Mouse (Mus musculus) C2C12 (cell line): ENCODE data around the gene Mea1. TPM values are rescaled to one million over a fixed set of nuclear protein-coding genes. Genes with fewer than 3 reads are reported as not detected.

Experiments
- H3K27me3 ChIP-seq: one replicate; pipeline ENCODE4 v1.6.1; 2011; ENCODE audit not compliant: control insufficient read depth, insufficient read depth, insufficient read length
- H3K36me3 ChIP-seq: one replicate; pipeline ENCODE4 v1.6.1; 2011; ENCODE audit not compliant: control insufficient read depth, insufficient read depth
- H3K4me3 ChIP-seq: one replicate; pipeline ENCODE4 v1.5.1; 2011; ENCODE audit warnings: mild to moderate bottlenecking, control low read depth; ENCODE audit not compliant: poor library complexity, insufficient read depth, severe bottlenecking
- H3K79me2 ChIP-seq: one replicate; pipeline ENCODE4 v1.6.1; 2011; ENCODE audit not compliant: control insufficient read depth, insufficient read depth
- H3K79me3 ChIP-seq: one replicate; pipeline ENCODE4 v1.6.1; 2011; ENCODE audit warnings: low read depth, control low read depth
- H3ac ChIP-seq: one replicate; pipeline ENCODE3; 2011; ENCODE audit warnings: low read depth; ENCODE audit not compliant: control insufficient read depth, insufficient read length
- CEBPB ChIP-seq: IDR thresholded peaks from one replicate; pipeline ENCODE4 v1.6.1; 2011; ENCODE audit warnings: low read depth, mild to moderate bottlenecking, control low read depth, moderate library complexity
- CTCF ChIP-seq: IDR thresholded peaks from one replicate; pipeline ENCODE4 v1.5.1; 2011; ENCODE audit not compliant: control insufficient read depth, insufficient read depth, insufficient read length
- FOSL1 ChIP-seq: IDR thresholded peaks from one replicate; pipeline ENCODE4 v1.8.0; 2011; ENCODE audit warnings: mild to moderate bottlenecking, low read length; ENCODE audit not compliant: poor library complexity, insufficient read depth, severe bottlenecking
- MAX ChIP-seq: IDR thresholded peaks from one replicate; pipeline ENCODE4 v1.6.1; 2011; ENCODE audit warnings: mild to moderate bottlenecking, control low read depth
- MYOD1 ChIP-seq: IDR thresholded peaks from one replicate; pipeline ENCODE4 v1.6.1; 2011; ENCODE audit warnings: low read depth; ENCODE audit not compliant: control insufficient read depth, insufficient read length
- MYOG ChIP-seq: IDR thresholded peaks from one replicate; pipeline ENCODE4 v1.6.1; 2011; ENCODE audit not compliant: control insufficient read depth, insufficient read length; ENCODE audit errors: extremely low read depth
- USF1 ChIP-seq: IDR thresholded peaks from one replicate; pipeline ENCODE4 v1.6.1; 2011; ENCODE audit warnings: low read depth, mild to moderate bottlenecking, control low read depth, moderate library complexity
- polyA plus RNA-seq: library from polyadenylated mRNA; unstranded; fragments of >200 nt; fragmentation: generic; extraction: Trizol; gene quantifications from one replicate; pipeline ENCODE4 v1.2.1, GENCODE M21; 2012; ENCODE audit warnings: missing spikeins

Mea1 gene
- polyA plus RNA-seq, 1 experiment = 141 TPM

GRCm38 (mm10) chr17:46721077-46721476 is 42.5 kb downstream of the Mea1 start:
- Histone ChIP-seq H3K79me3 (no peaks in the 10 kb centered on the region), H3K79me2 (no peaks in the 10 kb centered on the region), H3K36me3 (no peaks in the 10 kb centered on the region), H3ac (no peak overlapping the region), H3K4me3 (no peak overlapping the region), H3K27me3 (no peaks in the 10 kb centered on the region)
- no peak for TF ChIP-seq MAX
- TF ChIP-seq MYOG = no peak
- TF ChIP-seq FOSL1 = no peak
- TF ChIP-seq MYOD1 = no peak
- no peak for TF ChIP-seq CTCF
- no peak for TF ChIP-seq CEBPB
- TF ChIP-seq USF1 = no peak

- TF ChIP-seq MYOG (no peak), MAX (no peak), USF1 (no peak), MYOD1 (no peak)
- H3K79me3 ChIP-seq = no peaks in the 10 kb centered on the region
- H3ac ChIP-seq = no peak overlapping the region
- no peaks in the 10 kb centered on the region for H3K36me3 ChIP-seq
- no peaks in the 10 kb centered on the region for H3K79me2 ChIP-seq
- H3K4me3 ChIP-seq = no peak overlapping the region
- H3K27me3 ChIP-seq = no peaks in the 10 kb centered on the region
Observed at GRCm38 (mm10) chr17:46724477-46725084, 46.0 kb downstream of the Mea1 start.

- Histone ChIP-seq H3K79me3 (no peaks in the 10 kb centered on the region), H3K27me3 (no peaks in the 10 kb centered on the region), H3K79me2 (no peaks in the 10 kb centered on the region), H3K4me3 (no peak overlapping the region), H3ac (no peak overlapping the region), H3K36me3 (no peaks in the 10 kb centered on the region)
- TF ChIP-seq CTCF = peak; percentile 21
- TF ChIP-seq MYOG = no peak
- no peak for TF ChIP-seq MAX
- TF ChIP-seq CEBPB = no peak
- no peak for TF ChIP-seq MYOD1
- TF ChIP-seq USF1 = no peak
Observed at GRCm38 (mm10) chr17:46725273-46725672, 46.7 kb downstream of the Mea1 start.

DNA sequence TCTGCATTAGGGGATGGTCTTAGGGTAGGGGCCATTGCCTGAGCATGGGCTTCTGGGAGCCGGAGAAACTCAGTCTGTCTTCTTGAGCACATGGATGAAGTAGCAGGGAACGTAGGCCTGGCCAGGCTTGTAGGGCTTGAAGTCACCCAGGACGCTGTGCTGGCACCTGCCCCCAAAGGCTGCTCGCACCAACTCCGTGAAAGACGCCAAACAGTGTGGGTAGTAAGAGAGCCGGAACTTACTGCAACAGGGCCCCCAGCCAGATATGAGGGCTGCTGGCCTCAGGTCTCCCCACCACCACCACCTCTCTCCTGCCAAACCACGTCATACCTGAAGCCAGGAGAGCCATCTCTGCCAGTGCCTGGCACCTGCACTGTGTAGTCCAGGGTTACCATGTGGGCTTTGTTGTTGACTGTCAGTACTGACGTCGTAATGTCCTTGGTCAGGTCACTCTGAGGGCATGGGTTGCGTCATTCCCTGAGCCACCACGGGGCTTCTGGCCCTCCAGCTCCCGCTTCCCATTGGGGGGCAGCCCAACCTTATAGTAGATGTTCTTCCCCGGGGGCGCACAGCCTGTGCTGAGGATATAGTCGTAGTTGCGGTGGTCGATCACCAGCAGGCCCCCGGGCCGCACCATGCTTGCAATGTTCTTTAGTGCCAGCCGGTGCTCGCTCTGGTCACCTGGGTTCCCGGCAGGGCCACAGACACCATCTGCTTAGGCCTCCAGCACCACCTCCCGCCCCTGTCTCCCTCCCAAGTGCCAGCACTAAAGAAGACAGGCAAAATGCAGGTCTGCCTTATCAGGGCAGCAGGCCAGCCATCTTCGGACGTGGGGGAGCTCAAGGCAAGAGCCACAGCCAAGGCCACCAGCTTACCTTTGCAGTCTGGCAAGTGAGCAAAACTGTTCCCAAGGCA is 47.4 kb downstream of the Mea1 start:
- no peaks in the 10 kb centered on the region for H3K79me3 ChIP-seq
- no peak overlapping the region for H3ac ChIP-seq
- TF ChIP-seq MYOG (no peak), CTCF (no peak), USF1 (no peak), MAX (no peak), CEBPB (peak; percentile 10)
- no peak overlapping the region for H3K4me3 ChIP-seq
- H3K27me3 ChIP-seq = no peaks in the 10 kb centered on the region
- no peaks in the 10 kb centered on the region for H3K36me3 ChIP-seq
- H3K79me2 ChIP-seq = no peaks in the 10 kb centered on the region

DNA sequence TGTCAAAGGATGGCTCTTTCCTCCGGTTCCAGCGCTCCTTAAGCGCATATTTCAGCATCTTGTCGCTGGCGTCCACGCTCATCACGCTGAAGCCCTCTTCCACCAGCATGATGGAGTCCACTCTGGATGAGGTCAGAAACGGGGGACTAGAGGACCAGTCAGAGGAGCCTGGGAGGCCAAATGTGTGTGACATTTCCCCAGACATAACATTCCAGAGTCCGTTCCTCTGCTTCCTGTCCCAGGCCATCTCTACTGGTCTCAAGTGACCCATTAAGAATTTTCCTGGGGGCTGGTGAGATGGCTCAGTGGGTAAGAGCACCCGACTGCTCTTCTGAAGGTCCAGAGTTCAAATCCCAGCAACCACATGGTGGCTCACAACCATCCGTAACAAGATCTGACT is 48.7 kb downstream of the Mea1 start:
- H3K79me3 ChIP-seq = no peaks in the 10 kb centered on the region
- H3ac ChIP-seq = no peak overlapping the region
- H3K4me3 ChIP-seq = no peak overlapping the region
- H3K36me3 ChIP-seq = no peaks in the 10 kb centered on the region
- TF ChIP-seq USF1 (no peak), FOSL1 (no peak), MAX (no peak), CEBPB (no peak), CTCF (no peak), MYOD1 (no peak), MYOG (no peak)
- H3K79me2 ChIP-seq = no peaks in the 10 kb centered on the region
- no peaks in the 10 kb centered on the region for H3K27me3 ChIP-seq

- H3K27me3 ChIP-seq = no peaks in the 10 kb centered on the region
- TF ChIP-seq CEBPB = no peak
- no peak overlapping the region for H3ac ChIP-seq
- H3K79me3 ChIP-seq = no peaks in the 10 kb centered on the region
- H3K36me3 ChIP-seq = no peaks in the 10 kb centered on the region
- H3K79me2 ChIP-seq = no peaks in the 10 kb centered on the region
- no peak overlapping the region for H3K4me3 ChIP-seq
Observed at GRCm38 (mm10) chr17:46728021-46728420, 49.4 kb downstream of the Mea1 start.
